Mouse (Mus musculus): ENCODE data around the gene Tsga13.

DNA sequence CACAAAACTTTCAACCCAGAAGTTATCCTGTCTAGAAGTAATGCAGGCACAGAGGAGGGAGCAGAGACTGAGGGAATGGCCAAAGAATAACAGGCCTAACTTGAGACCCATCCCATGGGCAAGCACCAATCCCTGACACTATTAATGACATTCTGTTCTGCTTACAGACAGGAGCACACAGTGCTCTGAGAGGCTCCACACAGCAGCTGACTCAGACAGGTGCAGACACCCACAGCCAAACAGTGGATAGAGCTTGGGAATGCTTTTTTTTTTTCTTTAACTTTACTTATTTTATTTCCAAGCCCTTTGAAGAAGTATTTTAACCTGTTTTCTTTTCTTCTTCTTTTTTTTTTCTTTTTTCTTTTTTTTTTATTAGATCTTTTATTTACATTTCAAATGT, 23.6 kb downstream of the Tsga13 start:
- TF ChIP-seq CTCF (IDR thresholded peaks at IDR 0.05; ENCODE audit: extremely low read depth, insufficient read length, insufficient replicate concordance, low read depth, low read length) = no peak
- TF ChIP-seq POLR2A (IDR thresholded peaks at IDR 0.05; ENCODE audit: low read depth, low read length) = no peak
